Mouse (Mus musculus) spleen, adult 2 months (tissue): ENCODE results near the gene Elovl7.

Source experiments
- CTCF ChIP-seq: fragments of 200-500 bp; IDR thresholded peaks from 2 replicates; pipeline ENCODE4 v1.5.1; 2011; ENCODE audit warnings: mild to moderate bottlenecking, inconsistent platforms; ENCODE audit not compliant: insufficient read depth, insufficient read length, insufficient replicate concordance; ENCODE audit errors: extremely low read depth
- POLR2A ChIP-seq: fragments of 200-500 bp; IDR thresholded peaks from 2 replicates; pipeline ENCODE4 v1.6.1; 2011; ENCODE audit warnings: low read depth, low read length, inconsistent platforms

DNA sequence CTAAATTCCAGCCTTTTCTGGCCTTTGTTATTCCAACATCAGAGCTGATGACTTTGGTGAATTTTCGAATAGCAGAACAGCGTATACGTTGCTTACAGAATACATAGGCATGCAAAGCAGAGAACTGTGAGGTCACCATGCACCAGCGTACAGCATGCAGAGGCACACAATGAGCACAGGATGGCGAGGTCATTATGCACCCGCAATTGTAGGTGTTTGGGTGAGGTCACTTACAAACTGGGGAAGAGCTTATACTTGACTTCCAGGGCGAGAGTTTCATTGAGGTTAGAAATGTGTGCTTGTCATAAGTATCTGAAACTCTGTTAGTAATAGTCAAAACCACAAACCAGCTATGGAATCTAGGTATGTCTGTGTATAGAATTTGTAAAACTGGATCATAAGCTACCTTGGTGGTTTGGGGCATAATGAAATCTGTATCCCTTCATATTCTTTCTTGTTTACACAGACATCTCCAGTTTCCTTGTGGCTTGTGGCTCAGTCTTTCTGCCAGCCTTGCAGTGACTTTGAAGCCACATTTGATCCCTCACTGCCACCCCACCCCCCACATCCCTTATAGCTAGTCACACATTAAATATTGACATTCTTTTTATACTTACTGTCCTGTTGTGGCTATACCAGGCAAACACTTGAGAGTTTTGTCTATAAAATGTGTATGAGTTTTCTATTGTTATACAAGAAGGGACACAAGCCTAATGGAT is 88.9 kb downstream of the Elovl7 start:
- no peak for TF ChIP-seq POLR2A
- no peak for TF ChIP-seq CTCF
